Mouse (Mus musculus) frontal cortex, adult (tissue): ENCODE measurements around the gene Psmb11.
A peak's percentile ranks its signal among the peaks of the same experiment; 100 is the strongest.
"Not testable (repeated sequence)": the region's sequence is repeated elsewhere in the genome, so short reads cannot be mapped to it uniquely, and the experiment has no call there.

ENCODE experiments used
- ATAC-seq: cut with Nextera tagmentation; 2 replicates; pipeline ENCODE4 v1.9.2; 2017; ENCODE audit warnings: mild to moderate bottlenecking, moderate library complexity, mixed read lengths; ENCODE audit not compliant: low TSS enrichment

The Psmb11 gene

GRCm38 (mm10) chr14:54603038-54603654, 18.1 kb upstream of the Psmb11 start:
- peak; percentile 95 for ATAC-seq

DNA sequence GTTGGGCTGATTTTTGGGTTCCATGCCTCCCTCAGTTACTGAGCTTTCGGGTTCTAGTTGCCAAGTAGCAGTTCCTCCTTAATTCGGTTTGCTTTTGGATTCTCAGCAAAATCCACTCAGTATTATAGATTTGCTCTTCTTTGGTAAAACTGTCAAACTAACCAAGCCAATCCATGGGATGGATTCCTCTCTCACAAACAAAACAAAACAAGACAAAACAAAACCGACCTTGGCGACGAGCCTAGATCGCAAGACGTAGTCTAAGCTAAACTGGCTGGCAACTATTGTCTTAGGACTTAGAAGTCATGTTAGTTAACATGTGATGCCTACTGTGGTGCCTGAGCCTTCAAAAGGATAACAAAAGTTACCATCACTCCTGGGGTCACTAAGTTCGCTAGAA, 17.5 kb upstream of the Psmb11 start:
- no peak for ATAC-seq

DNA sequence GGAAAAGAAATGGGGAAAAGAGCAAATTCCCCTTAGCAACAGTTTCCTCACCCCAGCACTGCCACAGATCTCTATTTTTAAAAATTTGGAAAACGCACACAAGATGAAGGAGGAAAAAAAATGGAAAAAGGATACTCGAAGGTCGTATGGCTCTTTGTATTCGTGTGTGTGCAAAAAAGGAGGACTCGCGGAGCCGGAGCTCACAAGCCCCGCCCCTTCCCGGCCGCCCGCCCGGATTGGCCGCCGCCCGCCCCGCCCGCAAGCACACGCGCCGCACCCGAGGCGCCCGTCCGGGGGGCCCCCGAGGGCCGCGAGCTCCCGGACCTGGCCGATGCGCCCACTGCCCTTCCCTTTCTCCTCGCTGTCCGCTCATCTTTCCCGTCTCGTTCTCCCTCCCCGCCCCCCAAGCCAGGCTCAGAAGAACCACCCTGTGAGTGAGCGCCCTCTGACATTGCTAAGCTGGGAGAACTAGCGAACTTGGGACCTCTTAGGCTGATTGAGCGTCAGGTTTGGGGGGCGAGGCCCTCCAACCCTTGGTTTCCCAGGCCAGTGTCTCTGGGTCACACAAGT, 15.4 kb upstream of the Psmb11 start, which contains the start of gene 4931414P19Rik:
4931414P19Rik (minus strand) TSS at position 242 of the 570 bp plus-strand sequence.
- peak; percentile 45 for ATAC-seq

DNA sequence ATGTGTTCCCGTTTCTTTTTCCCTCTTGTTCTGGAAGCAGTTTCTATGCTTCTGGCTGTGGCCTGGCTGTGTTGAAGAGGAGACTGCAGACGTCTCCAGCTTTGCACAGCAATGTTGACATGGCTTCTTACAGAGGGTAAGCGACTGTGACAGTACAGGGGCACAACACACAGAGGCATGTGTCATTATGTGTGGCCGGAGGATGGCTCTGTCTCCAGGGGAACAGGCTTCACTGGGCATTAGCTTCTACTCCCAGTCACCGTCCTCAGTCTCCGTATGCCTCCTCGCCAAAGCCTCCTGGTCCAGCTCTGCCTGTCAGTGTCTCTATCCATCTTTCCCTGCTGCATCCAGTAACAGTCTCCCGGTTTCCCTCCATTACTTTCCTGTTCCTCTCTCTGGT, 14.0 kb upstream of the Psmb11 start:
- no peak for ATAC-seq

GRCm38 (mm10) chr14:54609245-54609644, 12.0 kb upstream of the Psmb11 start:
- no peak for ATAC-seq

DNA sequence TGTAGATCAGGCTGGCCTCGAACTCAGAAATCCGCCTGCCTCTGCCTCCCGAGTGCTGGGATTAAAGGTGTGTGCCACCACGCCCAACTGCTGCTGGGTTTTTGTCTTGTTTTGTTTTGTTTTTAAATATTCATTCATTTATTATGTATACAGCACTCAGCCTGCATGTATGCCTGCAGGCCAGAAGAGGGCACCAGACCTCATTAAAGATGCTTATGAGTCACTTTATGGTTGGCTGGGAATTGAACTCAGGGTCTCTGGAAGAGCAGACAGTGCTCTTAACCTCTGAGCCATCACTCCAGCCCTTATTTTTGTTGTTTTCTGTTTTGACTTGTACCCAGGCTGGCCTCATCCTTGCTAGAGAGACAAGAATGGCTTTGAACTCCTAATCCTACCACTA, 11.3 kb upstream of the Psmb11 start:
- no peak for ATAC-seq

DNA sequence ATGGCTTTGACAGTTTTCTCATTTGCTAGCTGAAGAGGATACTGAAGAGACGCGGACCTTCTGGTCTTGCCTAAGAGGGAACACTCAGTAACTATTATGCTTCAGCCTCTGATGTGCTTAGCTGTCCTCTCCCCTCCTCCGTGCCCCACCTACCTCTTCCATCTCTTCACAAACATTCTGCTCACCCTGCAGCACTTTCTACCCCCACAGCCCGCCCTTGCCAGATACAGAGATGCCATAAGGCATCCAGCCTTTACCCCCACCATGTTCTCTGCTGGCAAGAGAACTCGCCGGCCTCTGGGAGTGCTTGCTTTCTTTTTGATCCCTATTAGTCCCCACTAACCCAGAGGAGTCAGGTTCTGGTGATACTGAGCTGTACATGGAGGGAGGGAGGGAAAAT, 10.6 kb upstream of the Psmb11 start:
- ATAC-seq: peak; percentile 75

- not testable (repeated sequence) for ATAC-seq
Measured at GRCm38 (mm10) chr14:54614130-54614529, 7.1 kb upstream of the Psmb11 start.

DNA sequence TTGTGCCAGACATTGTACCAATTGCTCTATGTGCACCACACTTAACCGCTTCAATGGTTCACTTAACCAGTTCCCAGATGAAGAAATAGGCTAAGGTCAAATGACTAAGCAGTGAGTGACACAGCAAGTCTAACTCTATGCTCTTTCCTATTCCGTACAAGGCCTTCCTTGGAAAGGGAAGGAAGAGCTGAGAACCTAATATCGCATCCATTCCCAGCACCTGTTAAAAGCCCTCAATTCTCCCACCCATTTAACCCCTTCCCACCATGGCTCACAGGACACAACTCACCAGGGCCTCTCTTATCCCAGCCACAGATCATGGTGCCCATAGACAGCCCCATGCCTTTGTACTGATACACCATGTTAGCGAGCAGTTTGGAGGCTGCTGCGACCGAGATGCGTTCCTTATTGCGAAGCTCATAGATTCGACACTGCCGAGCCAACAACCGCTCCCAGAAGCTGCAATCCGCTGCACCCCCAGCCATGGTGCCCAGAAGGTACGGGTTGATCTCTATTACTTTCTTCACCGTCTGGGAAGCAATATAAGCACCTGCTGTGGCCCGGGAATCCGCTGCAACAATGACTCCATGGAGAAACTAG, 4.9 kb upstream of the Psmb11 start:
- ATAC-seq: no peak

DNA sequence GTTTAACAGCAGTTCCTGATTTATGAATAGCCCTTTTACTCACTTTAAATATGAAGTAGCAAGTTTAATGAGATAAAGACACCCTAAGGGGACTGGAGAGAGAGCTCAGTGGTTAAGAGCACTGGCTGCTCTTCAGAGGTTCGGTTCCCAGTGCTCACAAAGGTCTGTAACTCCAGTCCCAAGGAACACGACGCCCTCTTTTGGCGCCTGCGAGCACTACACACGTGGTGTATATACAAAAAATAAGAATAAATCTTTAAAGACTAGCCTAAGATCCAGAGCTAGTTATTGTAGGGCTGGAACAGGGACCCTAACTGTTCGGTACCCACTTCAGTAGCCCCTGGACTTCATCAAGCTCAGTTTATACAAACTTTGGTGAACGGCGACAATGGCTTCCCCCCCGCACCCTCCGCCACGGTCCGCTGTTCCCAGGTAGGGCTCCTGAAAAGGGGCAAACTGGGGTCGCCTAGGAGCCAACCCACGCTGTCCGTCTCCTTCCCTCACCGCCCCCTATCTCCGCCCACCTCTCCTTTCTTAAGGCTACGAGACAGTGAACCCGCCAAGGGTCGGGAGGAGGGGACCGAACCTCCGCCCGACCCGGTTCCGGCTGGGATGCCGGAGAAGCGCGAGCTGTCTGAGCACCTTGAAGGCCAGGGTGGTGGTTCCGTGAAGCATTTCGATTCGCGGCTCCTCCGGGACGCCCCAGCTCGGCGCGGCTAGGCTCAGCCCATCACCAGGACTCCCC, 3.9 kb upstream of the Psmb11 start:
- peak; percentile 68 for ATAC-seq

DNA sequence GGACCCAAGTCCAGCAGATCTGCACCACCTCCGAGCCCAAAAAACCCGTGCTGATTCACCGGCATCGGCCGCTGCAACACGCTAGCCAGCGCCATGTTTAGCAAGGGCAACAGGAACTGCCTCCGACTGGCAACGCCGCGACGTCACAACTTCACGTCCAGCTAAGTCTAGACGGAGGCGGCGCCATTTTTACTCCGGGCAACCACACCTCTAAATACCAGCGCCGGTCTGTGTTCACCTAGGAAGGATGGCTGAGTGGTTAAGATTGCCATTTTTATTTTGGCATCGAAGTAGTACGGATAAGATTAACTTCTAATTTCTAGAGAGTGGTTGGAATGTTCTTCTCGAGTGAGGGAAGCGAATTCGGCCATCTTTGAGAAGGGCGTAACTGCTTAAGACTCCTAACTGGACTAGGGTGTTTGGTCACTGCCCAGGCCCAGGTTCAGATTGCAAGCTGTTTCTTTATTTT, 3.3 kb upstream of the Psmb11 start, which contains the start of gene Psmb5:
Psmb5 (minus strand) TSS at position 126 of the 469 bp plus-strand sequence.
- peak; percentile 91 for ATAC-seq

DNA sequence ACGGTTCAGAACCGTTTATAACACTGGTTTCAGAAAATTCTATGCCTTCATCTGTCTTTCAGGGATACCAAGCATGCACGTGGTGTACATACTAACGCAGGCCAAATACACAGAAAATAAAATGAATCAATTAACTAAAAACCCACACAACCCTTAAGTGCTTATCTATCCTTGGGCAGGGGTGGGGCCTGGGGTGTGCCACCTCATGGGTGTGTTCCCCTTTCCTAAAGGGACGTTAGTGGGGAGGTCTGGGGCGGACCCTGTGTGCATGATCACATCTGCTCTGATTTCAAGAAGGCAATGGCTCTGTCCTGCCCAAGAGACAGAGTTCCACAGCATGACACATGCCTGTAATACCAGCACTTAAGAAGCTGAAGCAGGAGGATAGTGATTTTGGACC, 2.1 kb downstream of the Psmb11 start:
- ATAC-seq: no peak

GRCm38 (mm10) chr14:54624976-54625375, 3.7 kb downstream of the Psmb11 start:
- peak; percentile 80 for ATAC-seq

DNA sequence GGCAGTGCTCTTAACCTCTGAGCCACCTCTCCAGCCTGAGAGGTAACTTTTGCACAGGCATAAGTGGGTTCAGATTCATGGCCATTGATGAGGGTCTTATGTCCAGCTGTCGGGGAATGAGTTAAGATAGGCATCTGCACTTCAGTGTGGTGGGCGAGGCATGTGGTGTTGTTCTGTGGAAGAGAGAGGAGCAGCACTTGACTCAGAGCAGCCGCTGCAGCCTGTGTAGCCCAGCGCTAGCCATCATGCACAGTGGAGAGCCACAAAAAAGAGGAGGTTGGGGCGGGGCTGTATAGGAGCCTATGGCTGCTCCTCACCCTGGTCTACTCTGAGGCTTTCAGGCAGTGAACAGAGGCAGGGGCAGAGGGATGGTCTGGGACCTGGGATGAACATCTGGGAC, 6.9 kb downstream of the Psmb11 start:
- no peak for ATAC-seq

DNA sequence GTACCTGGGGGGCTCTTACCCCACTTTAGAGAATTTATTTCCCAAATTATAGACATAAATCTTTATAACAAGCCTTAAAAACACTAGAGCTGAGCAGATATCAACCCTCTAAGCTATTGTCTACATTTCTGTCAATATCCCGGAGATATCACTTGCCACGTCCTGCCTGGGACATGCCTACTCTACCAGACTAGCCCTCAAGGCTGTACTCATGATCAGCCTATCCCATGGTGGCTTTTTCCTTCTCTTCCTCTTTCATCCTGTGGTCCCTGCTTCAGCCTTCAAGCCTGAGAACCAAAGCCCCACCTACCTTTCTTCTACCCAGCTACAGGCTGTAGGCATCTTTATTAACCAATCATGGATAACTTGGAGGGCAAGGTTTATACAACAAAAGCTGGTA, 8.6 kb downstream of the Psmb11 start:
- ATAC-seq: no peak

DNA sequence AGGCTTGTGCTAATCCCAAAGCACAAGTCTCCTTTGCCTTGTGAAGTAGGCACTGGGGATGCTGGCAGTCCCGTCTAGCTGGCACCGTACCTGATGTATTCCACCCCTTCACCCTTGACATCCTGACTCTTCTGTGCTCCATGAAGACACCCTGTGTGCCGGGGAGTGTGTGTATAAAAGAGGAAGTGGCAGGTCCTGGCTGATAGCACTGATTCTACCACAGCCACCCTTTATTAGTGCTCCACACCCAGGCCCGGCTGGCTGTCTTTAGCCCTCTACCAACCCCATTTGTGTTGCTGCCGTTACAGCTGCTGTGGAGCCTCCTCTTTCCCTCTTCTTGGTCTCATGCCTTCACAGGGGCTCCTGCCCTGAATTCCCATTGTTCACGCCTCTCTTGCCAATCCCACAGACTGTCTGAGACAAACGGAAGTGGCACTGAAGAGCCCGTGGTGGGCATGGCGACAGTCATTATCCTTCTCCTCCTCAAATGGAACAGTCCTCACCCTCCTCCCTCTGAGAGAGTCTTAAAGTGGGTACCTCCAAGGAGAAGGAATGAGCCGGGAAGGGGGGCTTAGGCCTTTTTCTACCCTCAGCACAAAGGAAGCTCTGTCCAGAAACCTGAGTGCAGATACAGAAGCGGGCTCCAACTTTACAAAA, 9.5 kb downstream of the Psmb11 start:
- no peak for ATAC-seq

GRCm38 (mm10) chr14:54631240-54631599, 10.0 kb downstream of the Psmb11 start:
- ATAC-seq: no peak

- ATAC-seq: no peak
Measured at GRCm38 (mm10) chr14:54632252-54632651, 11.0 kb downstream of the Psmb11 start.

GRCm38 (mm10) chr14:54634182-54634581, 12.9 kb downstream of the Psmb11 start:
- no peak for ATAC-seq

- no peak for ATAC-seq
Measured at GRCm38 (mm10) chr14:54636954-54637353, 15.7 kb downstream of the Psmb11 start.

GRCm38 (mm10) chr14:54638210-54638609, 17.0 kb downstream of the Psmb11 start:
- no peak for ATAC-seq

- no peak for ATAC-seq
Measured at GRCm38 (mm10) chr14:54640121-54640520, 18.9 kb downstream of the Psmb11 start.
